Mouse (Mus musculus): Measurements from ENCODE around the gene Fign. TPM values are rescaled to one million over a fixed set of nuclear protein-coding genes. Genes with fewer than 3 reads are reported as not detected.

Gene Fign
- total RNA-seq, 2 experiments from 2014 or later, result 1.0 to 1.8 TPM

DNA sequence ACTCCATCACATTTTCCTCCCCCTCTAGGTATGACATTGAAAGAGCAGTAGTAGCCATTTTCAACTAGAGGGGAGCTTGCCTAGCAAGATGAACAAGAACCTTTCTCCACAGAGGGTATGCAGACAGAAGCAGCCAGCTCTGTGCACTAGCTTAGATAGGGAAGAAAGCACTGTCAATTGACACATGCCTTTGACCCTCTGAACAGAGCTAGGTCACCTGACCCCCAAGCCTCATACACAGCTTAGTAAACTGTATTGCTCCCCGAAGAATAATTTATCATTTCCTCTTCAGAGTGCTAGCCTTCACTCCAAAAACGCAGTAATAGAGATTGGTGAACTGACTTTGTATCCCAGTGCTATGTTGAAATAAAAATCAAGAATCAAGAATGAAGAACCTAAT is 49.7 kb downstream of the Fign start:
- no peak for DNase-seq

DNA sequence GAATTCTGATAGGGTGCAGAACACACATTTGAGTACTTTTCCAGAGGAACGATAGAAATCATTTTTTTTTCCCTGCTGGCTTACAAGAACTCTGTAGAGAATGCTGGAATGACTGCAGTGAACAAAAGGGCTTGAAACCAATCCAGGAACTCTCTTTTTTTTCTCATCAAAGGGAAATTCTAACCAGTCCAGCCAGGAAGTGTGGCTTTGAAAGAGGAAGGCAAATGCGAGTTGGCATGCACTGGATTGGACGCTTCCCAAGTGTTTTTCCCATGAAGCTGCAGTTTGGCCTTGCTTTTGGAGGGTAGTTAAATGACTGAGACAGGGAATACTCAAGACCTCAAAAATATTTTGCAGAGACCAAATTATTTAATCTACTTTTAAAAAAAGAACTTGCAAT is 54.7 kb downstream of the Fign start:
- peak; percentile 30 to 32 for DNase-seq

DNA sequence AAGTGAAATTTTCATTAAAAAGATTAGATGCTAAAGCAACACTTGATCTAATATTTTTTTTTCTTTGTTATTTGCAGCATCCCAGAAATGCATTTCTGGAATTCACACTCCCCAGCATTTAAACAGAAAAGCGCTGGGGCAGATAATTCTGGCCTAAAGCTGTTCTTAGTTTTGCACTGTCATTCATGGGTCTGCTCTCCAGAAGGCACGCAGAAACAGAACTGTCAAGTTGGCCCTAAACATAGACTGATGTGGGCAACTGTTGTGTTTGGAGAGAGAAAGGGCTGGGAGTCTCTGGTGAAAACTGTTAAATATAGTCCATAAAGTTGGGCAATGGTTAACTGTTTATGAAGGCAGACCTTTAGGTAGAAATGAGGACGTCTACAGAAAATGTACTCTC is 62.4 kb downstream of the Fign start:
- no peak for DNase-seq

DNA sequence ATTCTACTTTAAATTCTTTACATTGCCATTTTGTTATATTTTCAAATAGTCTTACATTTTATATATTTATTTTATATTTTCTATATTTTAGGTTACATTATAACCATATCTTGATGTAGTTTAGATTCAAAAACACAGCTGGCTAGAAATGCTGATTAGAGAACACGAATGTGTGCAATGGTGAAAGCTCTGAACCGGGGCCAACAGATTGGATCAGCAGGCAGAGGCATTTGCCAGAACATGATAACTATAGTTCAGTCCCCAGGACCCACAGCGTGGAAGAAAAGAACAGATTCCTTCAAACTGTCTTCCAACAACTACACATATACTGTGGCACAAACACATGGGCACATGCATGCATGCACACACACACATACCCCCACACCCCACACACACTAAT is 64.0 kb downstream of the Fign start:
- DNase-seq, result no peak

DNA sequence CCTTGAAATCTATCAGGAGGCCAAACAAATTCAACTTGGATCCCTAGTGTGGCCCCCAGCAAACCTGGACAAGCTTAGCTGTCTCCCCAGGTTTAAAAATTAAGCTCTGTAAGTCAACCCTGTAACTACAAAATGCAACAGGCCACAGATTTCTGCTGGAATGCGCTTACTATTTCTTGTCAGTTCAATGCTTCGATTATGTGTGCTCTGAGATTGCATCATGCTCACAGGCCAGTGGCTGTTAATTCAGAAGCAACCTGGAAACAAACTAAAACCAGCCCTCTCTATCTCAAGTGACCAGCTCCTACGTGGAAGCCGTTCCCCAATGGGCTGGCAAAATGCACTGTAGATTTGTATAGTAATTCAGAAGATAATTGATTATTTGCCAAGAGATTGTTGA is 71.9 kb downstream of the Fign start:
- DNase-seq, result no peak

DNA sequence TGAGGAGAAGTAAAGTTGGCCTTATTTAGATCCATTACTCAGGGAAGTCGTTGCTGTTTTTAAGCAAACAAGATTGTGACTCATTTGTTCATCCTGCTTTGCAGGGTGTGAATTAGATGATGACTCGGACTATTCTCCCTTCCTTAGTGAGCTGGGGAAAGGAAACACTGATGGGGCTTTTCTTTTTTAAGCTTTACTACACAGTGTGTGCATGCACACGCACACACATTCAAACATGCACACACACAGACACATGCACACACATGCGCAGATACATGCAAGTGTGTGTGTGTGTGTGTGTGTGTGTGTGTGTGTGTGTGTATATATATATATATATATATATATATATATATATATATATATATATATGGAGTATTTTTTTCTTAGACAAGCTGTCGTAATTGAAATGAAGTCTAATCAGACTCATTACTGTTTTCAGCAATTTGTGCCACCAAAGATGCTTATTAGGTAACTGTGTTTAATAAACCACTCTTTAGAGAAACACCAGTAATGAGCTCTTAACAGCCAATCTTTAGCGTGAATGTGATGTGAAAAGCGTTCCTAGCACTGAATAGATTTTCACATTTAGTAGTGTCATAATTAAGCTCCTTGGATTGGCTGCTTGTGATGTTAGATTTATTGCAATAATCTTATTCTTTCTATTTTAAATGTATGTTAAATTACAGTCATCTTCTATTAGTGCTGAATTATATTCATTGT is 103.4 kb downstream of the Fign start:
- DNase-seq, result no peak

DNA sequence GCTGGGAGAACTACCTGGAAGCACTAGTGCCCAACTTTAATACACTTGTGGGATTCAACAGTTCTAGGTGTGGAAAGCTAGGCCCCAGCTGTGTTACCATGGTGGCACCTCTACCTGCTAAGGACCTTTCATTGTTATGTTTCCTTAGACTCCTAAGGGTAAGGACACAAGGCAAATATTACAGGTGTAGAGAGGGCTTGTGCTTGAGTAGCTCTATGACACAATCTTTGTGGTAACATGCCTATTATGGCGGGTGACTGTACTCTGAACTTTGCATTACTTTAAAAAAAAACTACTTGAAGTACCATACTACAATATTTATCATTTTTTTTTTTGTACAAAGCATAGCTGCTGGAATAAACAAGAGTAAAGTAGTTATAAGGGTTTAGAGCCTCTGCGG is 112.4 kb downstream of the Fign start:
- no peak for DNase-seq

DNA sequence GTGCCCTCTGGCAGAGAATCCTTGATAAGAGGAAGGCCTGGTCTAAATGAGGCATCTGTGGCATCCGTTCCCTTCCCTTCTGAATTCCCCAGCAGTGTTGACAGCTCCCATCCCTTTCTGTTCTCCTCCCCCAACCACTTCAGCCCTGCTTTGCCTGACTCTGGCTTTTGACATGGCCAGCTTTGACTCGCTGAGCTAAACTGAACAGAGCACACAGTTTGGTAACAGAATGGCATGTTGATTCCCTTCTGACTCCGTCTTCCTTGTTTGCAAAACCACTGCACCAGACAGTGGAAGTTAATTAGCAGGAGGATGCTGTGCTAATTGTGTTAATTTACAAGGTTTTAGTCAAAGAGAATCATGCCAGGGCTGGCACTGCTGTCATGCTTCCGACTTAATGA is 115.5 kb downstream of the Fign start:
- DNase-seq, result no peak

DNA sequence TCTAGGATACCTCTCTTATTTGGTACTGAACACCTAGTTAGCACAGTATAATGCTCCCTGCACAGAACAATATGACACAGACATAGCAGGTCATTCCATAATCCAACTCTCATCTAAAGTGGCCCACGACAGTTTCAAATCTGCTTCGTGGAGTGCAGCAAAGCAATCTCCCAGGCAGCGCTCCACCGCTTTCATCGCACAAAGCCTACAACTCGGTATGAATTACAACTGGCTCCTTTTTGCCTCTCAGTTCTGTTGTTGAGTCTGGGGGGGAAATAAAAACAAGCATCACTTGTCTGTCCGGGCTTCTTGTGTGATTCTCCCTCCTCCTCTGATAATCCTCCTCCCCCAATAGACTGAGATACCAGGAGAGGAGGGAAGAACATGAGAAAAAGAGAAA is 116.4 kb downstream of the Fign start:
- no peak for DNase-seq

DNA sequence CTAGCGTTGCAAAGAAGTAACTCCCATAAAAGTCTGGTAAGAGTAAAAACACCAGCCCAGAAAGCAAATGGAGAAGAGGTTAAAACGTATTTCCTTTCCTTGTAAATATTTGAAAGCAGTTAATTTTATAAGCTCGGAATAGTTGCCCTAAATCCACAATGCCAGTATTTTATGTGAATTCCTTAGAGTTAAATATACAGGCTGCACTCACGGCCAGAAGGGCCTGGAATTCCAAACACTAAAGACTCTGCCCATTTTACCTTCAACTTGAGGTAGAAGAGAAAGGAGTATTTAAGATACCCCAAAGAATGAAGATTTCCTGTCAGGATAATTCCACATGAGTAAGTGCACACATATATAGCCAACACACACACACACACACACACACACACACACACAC is 128.2 kb downstream of the Fign start:
- no peak for DNase-seq

DNA sequence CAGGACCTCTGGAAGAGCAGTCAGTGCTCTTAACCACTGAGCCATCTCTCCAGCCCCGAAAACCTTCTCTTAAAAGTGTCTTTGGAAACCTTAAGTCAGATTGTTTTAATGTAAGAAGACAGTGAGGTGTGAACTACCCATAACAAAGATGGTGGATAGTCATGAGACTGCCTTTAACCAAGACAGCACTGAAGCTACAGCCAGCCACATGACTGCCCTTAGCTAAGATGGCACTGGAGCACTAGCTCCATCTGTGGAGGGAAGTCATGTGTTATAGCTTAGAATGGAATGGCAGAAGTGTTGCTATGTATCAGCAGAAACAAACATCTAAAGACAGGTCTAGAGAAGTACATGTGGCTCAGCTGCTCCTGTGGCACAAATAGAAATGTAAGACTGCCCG is 166.8 kb downstream of the Fign start:
- no peak for DNase-seq

DNA sequence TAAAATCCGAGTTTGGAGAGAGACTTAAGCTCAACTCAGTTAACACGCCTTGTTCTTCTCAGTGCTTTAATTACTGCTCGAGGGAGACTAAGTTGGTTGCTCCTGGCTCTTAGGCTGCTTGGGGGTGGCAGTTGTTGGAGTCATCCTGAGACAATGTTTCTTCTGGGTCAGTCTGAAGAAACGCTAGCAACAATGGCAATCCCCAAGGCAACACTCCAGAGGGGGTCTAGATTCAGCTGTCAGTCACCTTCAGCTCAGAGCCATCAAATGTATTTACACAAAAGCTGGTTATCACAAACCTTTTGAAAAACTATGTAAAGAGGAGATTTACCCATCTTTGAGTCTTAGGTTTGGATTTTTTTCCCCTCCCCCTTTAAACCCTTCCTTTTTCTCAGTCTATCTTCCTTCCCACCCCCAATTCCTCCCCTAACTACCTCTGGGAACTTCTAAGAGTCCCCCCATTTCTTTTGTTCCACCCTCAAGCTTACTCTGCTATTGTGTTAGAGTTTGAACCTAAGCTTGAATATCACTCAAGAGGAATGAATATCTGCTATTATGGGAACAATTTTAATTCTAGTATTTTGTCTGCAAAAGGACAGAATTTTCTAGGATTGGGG is 171.2 kb downstream of the Fign start:
- no peak for DNase-seq

DNA sequence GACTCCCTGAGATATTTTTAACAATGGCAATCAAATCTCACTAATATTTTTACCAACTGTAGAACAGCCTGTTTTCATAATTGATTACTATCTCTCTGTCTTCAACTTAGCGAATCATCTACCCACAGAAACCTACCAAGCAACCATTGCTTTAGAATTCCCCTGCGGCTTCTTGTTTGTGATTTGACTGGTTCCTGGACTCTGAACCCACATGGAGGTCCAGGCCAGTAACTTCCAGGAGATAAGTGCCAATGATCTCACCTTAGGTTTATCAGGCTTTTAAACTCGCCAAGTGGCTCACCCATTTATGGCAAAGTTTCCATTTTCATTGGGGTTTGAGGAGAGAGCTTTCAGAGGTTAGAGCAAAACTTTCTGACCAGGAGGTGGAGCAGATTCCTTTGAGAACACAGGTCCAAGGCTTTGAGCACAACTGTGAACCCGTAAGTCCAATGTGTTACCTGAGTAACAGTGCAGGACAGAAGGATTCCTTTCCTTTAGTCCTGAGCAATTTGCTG is 172.1 kb downstream of the Fign start:
- DNase-seq, result no peak

Data from layer of hippocampus, postnatal 36 days (tissue).